Mouse (Mus musculus) embryonic fibroblast, embryonic 13.5 days (primary cell): Measurements from ENCODE around the gene Cep78. TPM values are rescaled to one million over a fixed set of nuclear protein-coding genes. Genes with fewer than 3 reads are reported as not detected.
"Not testable (repeated sequence)": the region's sequence is repeated elsewhere in the genome, so short reads cannot be mapped to it uniquely, and the experiment has no call there.

ENCODE experiments used
- H3K27ac ChIP-seq: 2 replicates; pipeline ENCODE4 v1.5.1; 2012; ENCODE audit warnings: low read length, control low read depth, inconsistent platforms; ENCODE audit not compliant: insufficient read depth
- H3K4me1 ChIP-seq: 2 replicates; pipeline ENCODE4 v1.6.1; 2011; ENCODE audit warnings: low read length; ENCODE audit not compliant: control insufficient read depth, insufficient read depth
- H3K4me3 ChIP-seq: 2 replicates; pipeline ENCODE4 v1.5.1; 2011; ENCODE audit warnings: mild to moderate bottlenecking, control low read depth, low read length; ENCODE audit not compliant: insufficient read depth
- CTCF ChIP-seq: IDR thresholded peaks from 2 replicates; pipeline ENCODE4 v1.5.1; 2011; ENCODE audit warnings: mild to moderate bottlenecking, control low read depth, low read length, moderate library complexity, borderline replicate concordance; ENCODE audit not compliant: insufficient read depth
- POLR2A ChIP-seq: IDR thresholded peaks from 2 replicates; pipeline ENCODE4 v1.6.1; 2011; ENCODE audit warnings: low read depth, mild to moderate bottlenecking, control low read depth, low read length, moderate library complexity
- polyA plus RNA-seq: library from polyadenylated mRNA; stranded (reverse); fragments of >200 nt; gene quantifications from 2 replicates; pipeline ENCODE4 v1.2.4, GENCODE M21; 2011; ENCODE audit warnings: low read depth; ENCODE audit not compliant: missing spikeins, insufficient read length

Cep78 gene
- polyA plus RNA-seq: 9.0 and 12.3 TPM in 2 replicates

DNA sequence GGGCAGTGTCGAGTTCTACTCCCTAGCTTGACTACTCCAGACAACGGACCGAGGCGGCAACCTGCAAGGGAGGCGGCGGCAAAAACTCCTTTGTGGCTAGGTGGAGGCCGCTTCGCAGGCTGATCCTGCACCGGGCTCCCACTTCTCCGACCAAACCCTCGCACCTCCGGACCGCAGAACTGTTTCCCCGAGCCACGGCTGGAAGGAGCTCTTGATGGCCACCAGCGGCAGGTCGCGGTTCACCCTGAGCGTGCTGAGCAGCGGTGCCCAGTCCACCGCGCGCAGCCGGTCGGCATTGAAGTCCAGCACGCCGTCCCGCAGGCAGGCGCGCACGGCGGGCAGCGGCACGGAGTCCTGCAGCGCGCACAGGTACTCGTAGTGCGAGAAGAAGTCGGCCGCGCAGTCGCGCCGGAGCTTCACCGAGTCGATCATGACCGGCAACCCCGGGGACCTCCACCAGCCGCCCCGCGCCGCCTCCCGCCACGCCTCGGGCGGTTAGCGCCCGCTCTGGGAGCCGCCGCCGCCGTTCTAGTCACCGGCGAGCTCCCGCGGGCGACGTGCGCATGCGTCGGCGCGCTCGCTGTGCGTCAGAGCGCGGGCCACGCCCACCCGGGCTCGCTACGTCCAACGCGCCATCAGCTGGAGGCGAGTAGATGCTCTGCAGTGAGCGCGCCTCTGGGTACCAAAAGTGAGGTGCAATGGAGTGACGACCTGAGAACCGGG lies at the start of gene Cep78:
TSS of gene Cep78 (minus strand) at position 541 of the 723 bp plus-strand sequence.
- peak; percentile 97 for TF ChIP-seq POLR2A
- TF ChIP-seq CTCF: peak; percentile 8; the same call in 1 of the 2 replicates
- no peak within 1 kb of the TSS for H3K27ac ChIP-seq
- peak within 1 kb of the TSS; percentile 71 for H3K4me3 ChIP-seq
- H3K4me1 ChIP-seq: no peaks in the 10 kb centered on the region; the same call in 1 of the 2 replicates

DNA sequence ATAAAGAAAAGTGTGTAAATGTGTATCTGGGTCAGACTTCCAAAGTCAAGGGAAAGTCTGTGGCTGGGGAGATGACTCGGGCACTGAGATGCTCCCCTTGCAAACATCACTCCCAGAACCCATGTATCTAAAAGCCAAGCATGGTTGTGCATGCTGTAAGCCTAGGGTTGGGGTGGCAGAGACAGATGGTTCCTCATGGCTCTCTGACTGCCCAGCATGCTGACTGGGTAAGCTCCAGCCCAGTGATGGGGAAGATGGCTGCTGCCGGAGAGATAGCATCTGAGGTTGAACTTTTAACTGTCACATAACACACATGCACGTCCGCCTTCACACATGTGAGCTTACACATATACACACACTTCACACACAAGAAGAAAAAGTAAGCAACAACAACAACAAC lies 46.5 kb upstream of the Cep78 start:
- Histone ChIP-seq H3K4me1 (peaks cover 5% of the 10 kb centered on the region; the same call in 1 of the 2 replicates), H3K4me3 (no peak overlapping the region), H3K27ac (no peak overlapping the region)
- TF ChIP-seq POLR2A: no peak
- TF ChIP-seq CTCF: no peak

DNA sequence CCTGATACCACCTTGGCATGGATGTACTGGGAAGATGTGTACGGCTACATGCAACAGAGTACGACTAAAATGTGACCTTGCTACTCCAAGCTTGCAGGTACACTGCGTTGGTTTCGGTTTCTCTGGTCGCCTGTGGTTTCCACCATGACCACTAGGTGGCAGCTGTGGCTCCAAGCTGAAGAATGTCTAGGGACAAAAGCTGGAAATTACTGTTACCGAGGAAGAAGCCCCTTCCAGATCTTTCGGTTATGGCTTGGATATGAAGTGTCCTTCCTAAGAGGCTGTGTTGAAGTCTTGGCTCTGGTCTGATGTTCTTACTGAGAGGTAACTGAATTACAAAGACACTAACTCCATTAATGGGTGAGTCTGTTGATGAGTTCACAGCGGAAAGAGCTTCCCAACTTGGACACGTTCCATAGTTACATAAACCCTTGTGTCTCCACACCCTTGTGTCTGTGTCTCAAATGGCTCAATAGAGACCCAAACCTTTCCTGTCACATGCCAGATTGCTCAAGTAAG lies 44.5 kb upstream of the Cep78 start:
- not testable (repeated sequence) for H3K27ac ChIP-seq, H3K4me1 ChIP-seq
- peak overlapping the region; percentile 51 for H3K4me3 ChIP-seq
- TF ChIP-seq CTCF: peak; percentile 5; the same call in 1 of the 2 replicates

DNA sequence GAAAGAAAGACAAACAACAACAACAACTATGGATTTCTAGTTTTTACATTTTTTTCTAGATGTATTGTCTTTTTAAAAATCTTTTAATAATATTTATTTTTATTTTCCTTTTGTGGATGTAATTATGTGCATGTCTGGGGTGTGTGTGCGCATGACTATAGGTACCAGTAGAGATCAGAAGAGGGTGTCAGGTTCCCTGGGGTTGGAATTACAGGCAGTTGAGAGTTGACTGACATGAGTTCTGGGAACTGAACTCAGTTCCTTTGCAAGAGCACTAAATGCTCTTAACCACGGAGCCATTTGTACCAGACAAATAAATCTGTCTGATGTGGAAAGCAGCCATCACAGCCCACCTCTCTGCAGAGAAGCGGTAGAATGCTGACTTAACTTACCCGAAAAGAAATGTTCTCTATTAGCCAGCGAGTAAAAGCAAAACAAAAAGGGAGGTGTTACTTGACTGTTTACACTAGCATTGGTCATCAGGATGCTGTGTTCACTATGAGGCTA lies 44.0 kb upstream of the Cep78 start:
- H3K4me3 ChIP-seq: peak overlapping the region; percentile 51
- peaks cover 5% of the 10 kb centered on the region; the same call in 1 of the 2 replicates for H3K4me1 ChIP-seq
- no peak overlapping the region for H3K27ac ChIP-seq
- TF ChIP-seq POLR2A: no peak
- no peak for TF ChIP-seq CTCF

DNA sequence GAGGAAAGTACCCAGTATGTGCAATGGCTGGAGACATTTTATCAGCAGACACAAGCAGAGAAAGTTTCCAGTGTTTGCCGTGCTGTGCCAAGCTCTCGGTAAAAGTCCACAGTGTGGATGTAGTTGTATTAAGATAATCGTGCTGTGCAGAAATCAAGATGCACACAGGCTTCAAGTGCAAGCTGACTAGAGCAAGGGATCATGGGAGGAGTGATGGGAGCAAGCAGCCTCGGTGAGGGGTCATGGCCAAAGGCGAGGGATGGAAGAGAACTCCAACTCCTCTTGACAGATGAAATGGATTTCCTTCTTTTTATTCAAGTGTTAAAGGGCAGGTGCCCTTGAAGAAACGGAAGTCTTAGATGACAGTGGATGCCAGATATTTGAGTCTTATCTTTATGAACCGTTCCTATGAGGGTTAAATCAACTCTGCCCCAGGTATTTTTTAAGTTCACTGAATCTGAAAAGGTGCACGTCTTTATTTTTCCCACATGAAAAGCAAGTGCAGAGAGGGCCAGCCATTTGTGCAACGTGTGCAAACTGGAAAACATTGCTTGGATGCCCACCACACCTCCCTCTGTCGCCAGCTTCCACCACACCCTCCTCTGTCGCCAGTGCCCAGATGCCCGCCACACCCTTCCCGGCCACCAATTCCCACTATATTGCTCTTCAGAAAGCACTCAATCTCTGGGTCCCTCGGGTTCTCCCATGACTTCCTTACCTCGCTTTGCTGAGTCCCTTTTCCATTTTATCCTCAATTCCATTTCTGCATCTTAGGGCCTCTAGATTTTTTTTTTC lies 43.3 kb upstream of the Cep78 start:
- H3K4me1 ChIP-seq: peaks cover 5% of the 10 kb centered on the region; the same call in 1 of the 2 replicates
- H3K27ac ChIP-seq: no peak overlapping the region
- TF ChIP-seq POLR2A: no peak
- no peak for TF ChIP-seq CTCF
- H3K4me3 ChIP-seq: no peak overlapping the region

DNA sequence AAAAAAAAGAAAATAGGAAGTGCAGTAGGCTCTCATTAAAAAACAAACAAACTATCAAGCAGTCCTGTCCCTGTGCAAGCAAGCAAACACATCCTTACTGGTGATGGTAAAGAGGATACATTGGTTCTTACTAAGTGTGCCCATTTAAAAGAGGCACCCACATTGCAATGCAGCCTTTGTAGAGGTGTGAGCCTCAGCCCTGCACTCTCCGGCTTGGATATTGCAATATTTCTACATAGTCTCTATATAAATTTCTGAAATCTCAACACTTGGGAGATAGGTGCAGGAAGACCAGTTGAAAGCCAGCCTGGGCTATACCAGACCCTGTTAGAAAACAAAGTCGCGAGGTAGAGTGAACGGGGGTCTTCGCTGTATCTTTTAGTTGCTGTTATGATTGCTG lies 41.5 kb upstream of the Cep78 start:
- H3K4me1 ChIP-seq: peaks cover 5% of the 10 kb centered on the region
- no peak overlapping the region for H3K4me3 ChIP-seq
- no peak overlapping the region for H3K27ac ChIP-seq
- TF ChIP-seq POLR2A: no peak
- no peak for TF ChIP-seq CTCF

DNA sequence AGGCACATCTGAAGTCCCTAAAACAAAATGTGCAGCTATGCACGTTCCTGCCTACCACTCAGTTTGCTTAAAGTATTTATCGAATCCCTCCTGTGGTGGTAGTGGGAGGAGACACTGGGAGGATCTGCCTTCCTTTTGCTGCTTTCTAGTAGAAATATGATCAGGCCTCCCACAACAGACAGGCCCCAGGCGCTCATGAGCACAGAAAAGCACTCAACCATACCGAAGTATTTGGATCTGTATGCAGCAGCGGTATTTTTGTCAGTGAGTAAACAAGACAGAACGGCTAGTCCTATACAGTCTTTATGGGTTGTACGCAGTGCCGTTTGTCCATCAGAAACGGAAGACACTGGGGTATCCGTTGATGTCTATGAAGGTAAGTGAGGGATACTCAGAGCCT lies 37.4 kb upstream of the Cep78 start:
- Histone ChIP-seq H3K4me1 (no peaks in the 10 kb centered on the region; the same call in 1 of the 2 replicates), H3K4me3 (no peak overlapping the region), H3K27ac (peak overlapping the region; percentile 54)
- no peak for TF ChIP-seq CTCF
- no peak for TF ChIP-seq POLR2A

DNA sequence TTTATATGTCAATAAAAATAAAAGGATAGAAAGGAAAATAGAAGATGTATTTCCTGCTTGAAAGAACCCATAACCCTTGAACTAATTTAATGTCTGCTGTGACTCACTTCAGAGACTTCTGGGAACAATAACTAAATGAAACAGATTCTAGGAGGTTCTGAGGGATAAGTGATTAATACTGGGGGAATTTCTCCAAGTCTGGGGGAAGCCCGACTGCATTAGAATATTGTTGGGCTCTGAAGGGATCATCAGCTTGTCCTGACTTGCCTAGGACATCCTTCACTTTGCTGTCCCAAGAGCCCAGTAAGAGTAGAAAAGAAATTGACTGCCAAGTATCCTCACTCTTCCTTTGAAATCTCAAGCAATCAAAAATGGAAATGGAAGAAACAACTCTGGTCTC lies 31.4 kb upstream of the Cep78 start:
- TF ChIP-seq CTCF (no peak), POLR2A (no peak)
- peak overlapping the region; percentile 97 for H3K27ac ChIP-seq
- H3K4me1 ChIP-seq: peaks cover 6% of the 10 kb centered on the region; the same call in 1 of the 2 replicates
- H3K4me3 ChIP-seq: no peak overlapping the region

DNA sequence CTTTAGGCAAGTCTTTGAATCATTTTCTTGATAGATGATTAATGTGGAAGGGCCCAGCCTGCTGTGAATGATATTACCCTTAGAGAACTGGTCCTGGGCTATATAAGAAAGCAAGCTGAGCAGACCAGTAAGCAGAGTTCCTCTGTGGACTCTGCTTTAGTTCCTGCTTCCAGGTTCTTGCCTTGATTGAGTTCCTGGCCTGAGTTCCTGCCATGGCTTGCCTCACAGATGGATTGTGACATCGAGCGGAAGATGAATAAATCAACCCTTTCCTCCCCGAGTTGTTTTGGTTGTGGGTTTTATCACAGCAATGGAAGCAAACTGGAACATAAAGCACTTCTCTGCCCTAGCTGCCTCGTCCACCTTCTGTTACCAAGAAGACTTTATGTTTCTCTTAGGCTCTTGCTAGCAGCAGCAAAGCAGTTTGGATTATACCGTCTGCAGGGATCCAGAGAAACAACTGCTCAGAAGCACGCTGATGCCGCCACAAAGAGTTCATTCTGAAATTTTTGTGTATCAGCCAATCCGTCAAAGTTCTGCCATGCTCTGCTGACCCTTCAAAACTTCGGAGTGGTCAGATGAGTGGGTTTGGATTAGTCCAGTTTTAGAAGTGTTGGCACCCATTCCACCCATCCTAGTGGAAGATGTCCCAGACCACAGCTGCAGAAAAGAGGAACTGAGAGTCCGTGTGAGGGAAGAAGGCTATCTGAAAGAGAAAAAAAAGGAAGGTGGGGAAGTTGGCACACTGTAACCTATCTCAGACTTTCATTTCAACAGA lies 30.6 kb upstream of the Cep78 start:
- no peak for TF ChIP-seq POLR2A
- no peak overlapping the region for H3K4me3 ChIP-seq
- H3K4me1 ChIP-seq: peaks cover 6% of the 10 kb centered on the region; the same call in 1 of the 2 replicates
- peak overlapping the region; percentile 93 for H3K27ac ChIP-seq
